In the genomic region with DNA sequence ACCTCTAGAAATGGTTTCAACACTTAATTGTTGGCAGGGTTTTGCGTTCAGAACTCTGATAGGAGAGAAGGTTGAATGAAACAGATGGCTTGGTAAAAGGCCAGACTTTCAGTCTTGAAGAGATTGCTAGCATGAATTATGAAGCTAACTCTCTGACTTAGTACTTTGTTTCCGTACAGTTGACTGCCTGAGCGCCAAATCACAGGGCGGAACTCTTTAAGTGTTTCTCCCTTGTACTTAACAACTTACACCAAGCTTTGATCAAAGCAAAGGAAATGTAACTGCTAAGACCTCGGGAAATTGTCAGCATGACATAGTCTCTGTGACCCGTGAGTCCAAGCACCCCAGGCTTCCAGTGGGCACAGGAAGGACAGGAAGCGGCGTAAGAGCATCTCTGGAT, we compare ENCODE assay signal across 11 mouse cellular contexts.
DNase-seq lines count a peak whose midpoint lies in the region; ATAC-seq and TF ChIP-seq lines count a peak whose summit lies in the region.
"Had no signal": no experiment of that assay in that cellular context is flagged by ENCODE, and none has a peak within 500 bp of the region (broad histone marks: within the 10 kb centered on the region; RNA-seq: fewer than 3 reads in every experiment).

No protein-coding gene starts in this region.

- peaks cover 35% of the 10 kb centered on the region for H3K4me1 ChIP-seq in kidney, embryonic 16.5 days (ENCODE audit: insufficient read depth, low read length)

- H3K9ac ChIP-seq in kidney, embryonic 16.5 days (replicated peaks; ENCODE audit: low read length) = no peak overlapping the region

- TF ChIP-seq CTCF in brain, embryonic 14.5 days (IDR thresholded peaks at IDR 0.05; ENCODE audit: borderline replicate concordance, extremely low read depth, insufficient read depth, insufficient read length) = no peak

- WGBS in kidney, embryonic 16.5 days = 12% methylated on average over 8 of the region's 8 CpGs

- H3K9me3 ChIP-seq in kidney, embryonic 16.5 days (ENCODE audit: low read length) = no peaks in the 10 kb centered on the region

- TF ChIP-seq POLR2A in brain, embryonic 14.5 days (IDR thresholded peaks at IDR 0.05; ENCODE audit: borderline replicate concordance, extremely low read depth, insufficient read depth, insufficient read length, poor library complexity, severe bottlenecking) = no peak

- peak overlapping the region; percentile 62 for H3K27ac ChIP-seq in kidney, embryonic 16.5 days (ENCODE audit: low read length)
- H3K27ac ChIP-seq: heart, adult 2 months had no signal

- no peaks in the 10 kb centered on the region for H3K36me3 ChIP-seq in kidney, embryonic 16.5 days (ENCODE audit: insufficient read depth, low read length)

- DNase-seq in cerebellum, postnatal 10 days = peak; percentile 45 to 68
- DNase-seq in cerebellum, adult 18-20 months = no peak
- no peak for DNase-seq in kidney, adult 9 months
- DNase-seq in brain, embryonic 14.5 days (ENCODE audit: low read depth) = peak; percentile 77
- peak; percentile 28 for DNase-seq in lung, postnatal 10 days
- no peak for DNase-seq in cerebellum, adult 9-11 months
- DNase-seq in frontal cortex, postnatal 10 days (ENCODE audit: low spot score in 2 of 2) = no peak
- DNase-seq: right cerebral cortex, postnatal 14 days had no signal

- H3K4me3 ChIP-seq in kidney, embryonic 16.5 days (ENCODE audit: low read length) = no peak overlapping the region
- H3K4me3 ChIP-seq: heart, adult 2 months had no signal

- no peak overlapping the region for H3K4me2 ChIP-seq in kidney, embryonic 16.5 days (replicated peaks; ENCODE audit: low read depth, low read length)

- no peaks in the 10 kb centered on the region for H3K27me3 ChIP-seq in kidney, embryonic 16.5 days (ENCODE audit: insufficient read depth, low read length)

- 0 out of 2 replicates have a peak, but pooled peaks have one; percentile 33 for ATAC-seq in kidney, embryonic 16.5 days (ENCODE audit: low FRiP score, low TSS enrichment)
- ATAC-seq: inflammation-experienced regulatory T-cells, adult 6 months had no signal

Comparison
In these comparisons a context has a peak if more than half of its experiments do, and no peak if none do; other contexts are left out.
1. DNase-seq: peak in cerebellum, postnatal 10 days (2 of 2), brain, embryonic 14.5 days (single experiment) and lung, postnatal 10 days (single experiment); none in cerebellum, adult 18-20 months (0 of 2), kidney, adult 9 months (single experiment), cerebellum, adult 9-11 months (single experiment) and frontal cortex, postnatal 10 days (0 of 2).